Mouse (Mus musculus) kidney, adult 10 weeks (tissue): ENCODE measurements around the gene Fxyd7. TPM values are rescaled to one million over a fixed set of nuclear protein-coding genes. Genes with fewer than 3 reads are reported as not detected.

ENCODE experiments used
- polyA plus RNA-seq: library from polyadenylated mRNA; stranded (reverse); fragments of 350-450 nt; fragmentation: Illumina TruSeq; extraction: RNeasy Lipid Tissue Mini Kit (QIAGEN cat#74804); gene quantifications from one replicate; pipeline ENCODE4 v1.2.3, GENCODE M21; 2014; ENCODE audit warnings: low read depth, low replicate concordance

Fxyd7 gene
- not detected for polyA plus RNA-seq

DNA sequence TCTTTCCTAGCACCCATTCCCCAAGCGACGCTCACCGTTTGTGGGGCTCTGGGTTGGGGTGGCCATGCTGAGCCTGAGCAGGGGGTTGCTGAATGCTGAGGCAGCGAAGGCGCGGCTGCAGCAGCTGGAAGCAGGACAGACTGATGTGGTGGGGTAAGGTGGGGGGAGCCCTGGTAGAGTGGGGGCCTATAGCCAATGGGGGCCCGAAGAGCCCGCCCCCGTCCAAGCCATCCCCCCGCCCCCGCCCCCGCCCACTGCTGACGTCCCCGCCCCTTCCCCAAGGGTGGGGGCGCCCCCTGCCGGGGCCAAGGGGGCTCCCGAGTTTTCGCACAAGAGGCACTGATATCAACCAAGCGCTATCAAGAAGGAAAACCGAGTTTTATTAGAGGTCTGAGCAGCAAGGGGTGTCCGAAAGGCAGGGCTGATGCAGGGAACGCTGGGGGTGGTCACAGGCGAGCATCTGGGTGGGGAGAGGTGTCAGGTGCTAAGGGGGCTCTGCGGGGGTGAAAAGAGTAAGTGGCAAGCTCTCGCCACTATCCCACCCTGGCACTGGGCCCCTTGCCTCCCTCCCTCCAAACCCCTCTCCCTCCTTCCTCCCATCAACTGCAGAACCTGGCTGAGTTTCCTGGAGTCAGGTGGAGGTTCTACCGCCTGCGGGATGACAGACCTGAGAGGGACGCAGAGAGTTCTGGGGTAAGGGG, at the start of gene Fxyd7:
Fxyd7 (minus strand) TSS at position 147 of the 701 bp plus-strand sequence.

DNA sequence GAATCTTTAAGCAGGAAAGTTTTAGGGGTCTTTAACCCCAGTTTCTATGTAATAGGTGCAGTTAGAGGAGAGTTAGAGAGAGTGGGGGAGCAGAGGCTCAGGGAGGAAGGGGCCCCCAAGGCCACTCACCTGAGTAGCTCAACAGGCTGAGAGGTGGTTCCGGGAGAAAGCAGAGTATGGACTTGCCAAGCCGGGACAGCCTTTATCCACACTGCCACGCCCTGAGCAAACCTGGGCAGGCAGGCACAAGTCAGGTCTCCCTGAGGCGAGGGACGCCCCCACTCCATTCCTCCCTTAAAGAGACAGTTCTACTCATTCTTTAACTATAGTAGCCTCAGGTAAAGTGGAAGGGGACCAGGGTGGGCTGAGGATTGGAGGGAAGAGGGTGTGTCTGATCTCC, 25.2 kb upstream of the Fxyd7 start, which contains the start of gene Fxyd3:
Fxyd3 (minus strand) TSS at position 213 of the 400 bp plus-strand sequence.

DNA sequence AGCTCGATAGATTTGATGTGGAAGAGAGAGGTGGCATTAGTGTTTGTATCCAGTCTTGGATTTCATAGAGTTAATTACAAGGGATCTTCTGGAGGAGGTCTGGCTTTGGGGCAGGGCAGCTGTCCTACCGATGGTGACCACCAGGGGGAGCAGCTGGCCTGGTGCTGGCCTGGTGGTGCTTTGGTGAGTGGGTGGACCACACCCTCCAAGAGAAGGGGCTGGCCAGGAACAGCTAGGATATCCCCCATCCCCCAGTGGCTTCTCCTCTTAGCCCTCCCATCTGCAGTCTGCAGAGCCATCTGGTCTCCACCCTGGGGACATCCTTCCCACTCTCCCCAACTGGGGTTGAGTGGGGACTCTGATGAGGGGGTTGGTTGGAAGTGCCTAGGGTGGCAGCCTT, 7.8 kb upstream of the Fxyd7 start, which contains the start of gene Lgi4:
Lgi4 (plus strand) TSS at position 235 of the 400 bp plus-strand sequence.

DNA sequence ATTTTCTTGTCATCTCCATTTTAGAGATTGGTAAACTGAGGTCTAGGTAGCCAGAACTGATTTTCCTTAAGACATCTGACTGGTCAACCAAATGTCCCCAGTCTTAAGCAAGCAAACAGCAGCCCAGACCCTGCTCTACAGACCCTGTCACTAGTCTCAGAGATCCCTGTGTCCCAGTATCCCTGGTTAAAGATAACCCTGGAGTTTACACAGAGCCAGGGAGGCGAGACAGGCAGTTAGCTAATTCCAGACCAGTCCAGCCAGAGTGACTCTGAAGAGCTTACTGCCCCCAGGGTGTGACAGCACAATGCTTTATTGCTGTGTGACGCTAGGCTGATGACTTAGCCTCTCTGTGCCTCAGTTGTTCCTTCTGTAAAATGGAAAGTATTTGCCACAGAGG, 5.8 kb upstream of the Fxyd7 start, which contains the start of gene Fxyd1:
Fxyd1 (minus strand) TSS at position 129 of the 400 bp plus-strand sequence.

DNA sequence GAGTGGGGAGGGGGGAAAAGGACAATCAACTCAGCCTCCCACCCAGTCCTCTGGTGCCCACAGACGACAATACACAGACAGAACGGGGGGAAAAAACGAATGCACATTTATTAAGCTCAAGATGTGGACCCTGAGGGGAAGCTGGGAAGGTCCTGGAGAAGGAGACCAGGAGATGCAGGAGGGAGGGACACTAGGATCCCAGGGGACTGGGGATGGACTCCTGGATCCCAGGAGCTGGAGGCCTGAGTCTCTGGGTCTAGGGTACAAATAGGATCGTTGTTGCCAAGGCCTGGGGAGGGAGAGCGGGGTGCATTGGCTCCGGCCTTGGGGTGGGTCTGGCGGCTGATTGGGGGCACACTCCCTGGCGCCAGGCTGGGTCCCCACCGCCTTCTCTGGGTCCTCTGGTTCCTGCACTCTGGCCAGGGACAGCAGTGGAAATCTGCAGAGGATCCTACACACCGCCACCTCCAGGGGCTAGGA, 8.8 kb downstream of the Fxyd7 start, which contains the start of gene Fxyd5:
Fxyd5 (minus strand) TSS at position 51 of the 480 bp plus-strand sequence.

Other genes with a start within 250 kb of the Fxyd7 start
- gene Ffar2, start 227.7 kb downstream of the Fxyd7 start, polyA plus RNA-seq, result not detected
- gene Ffar3, start 195.3 kb downstream of the Fxyd7 start, polyA plus RNA-seq, result not detected
- not detected for gene Ffar1, start 189.9 kb downstream of the Fxyd7 start, polyA plus RNA-seq
- not detected for gene Cd22, start 171.1 kb downstream of the Fxyd7 start, polyA plus RNA-seq
- not detected for gene Mag, start 136.6 kb downstream of the Fxyd7 start, polyA plus RNA-seq
- not detected for gene Hamp2, start 126.8 kb downstream of the Fxyd7 start, polyA plus RNA-seq
- not detected for gene Hamp, start 107.4 kb downstream of the Fxyd7 start, polyA plus RNA-seq
- 37.8 TPM for gene Usf2, start 94.7 kb downstream of the Fxyd7 start, polyA plus RNA-seq
- 1.5 TPM for gene Lsr, start 78.0 kb downstream of the Fxyd7 start, polyA plus RNA-seq
- gene Fam187b, start 77.7 kb downstream of the Fxyd7 start, polyA plus RNA-seq, result 3.2 TPM
- gene Fxyd5, start 9.0 kb downstream of the Fxyd7 start, polyA plus RNA-seq, result 3.3 TPM
- gene Fxyd1, start 5.7 kb upstream of the Fxyd7 start, polyA plus RNA-seq, result not detected
- gene Lgi4, start 7.9 kb upstream of the Fxyd7 start, polyA plus RNA-seq, result 0.12 TPM
- not detected for gene Fxyd3, start 25.2 kb upstream of the Fxyd7 start, polyA plus RNA-seq
- gene Hpn, start 63.8 kb upstream of the Fxyd7 start, polyA plus RNA-seq, result 7.6 TPM
- gene Scn1b, start 75.5 kb upstream of the Fxyd7 start, polyA plus RNA-seq, result 1.9 TPM
- gene Gramd1a, start 104.4 kb upstream of the Fxyd7 start, polyA plus RNA-seq, result 3.3 TPM
- gene Scgb2b2, start 239.0 kb upstream of the Fxyd7 start, polyA plus RNA-seq, result not detected
- not detected for gene Scgb1b2, start 240.4 kb upstream of the Fxyd7 start, polyA plus RNA-seq